Comparison of ENCODE assay signal across 7 mouse cellular contexts in genomic region chr9:41580611-41581041, GRCm38 (mm10).
DNase-seq lines count a peak whose midpoint lies in the region; ATAC-seq lines count a peak whose summit lies in the region.

No protein-coding gene starts in this region.

- no peaks in the 10 kb centered on the region for H3K4me1 ChIP-seq in intestine, embryonic 16.5 days (ENCODE audit: control insufficient read depth, insufficient read depth, low read length)
- H3K4me1 ChIP-seq in limb, embryonic 15.5 days, result peaks cover 11% of the 10 kb centered on the region

- peak overlapping the region; percentile 73 for H3K9ac ChIP-seq in intestine, embryonic 16.5 days (ENCODE audit: low read depth, low read length)
- H3K9ac ChIP-seq in limb, embryonic 15.5 days, result peak overlapping the region; percentile 66

- peak; percentile 63 for ATAC-seq in intestine, embryonic 16.5 days
- peak; percentile 77 for ATAC-seq in limb, embryonic 15.5 days (ENCODE audit: insufficient number of reproducible peaks, low FRiP score, low TSS enrichment, low read depth)

- peak; percentile 73 for DNase-seq in adrenal gland, postnatal 10 days
- peak; percentile 81 for DNase-seq in embryo, embryonic 10.5 days (ENCODE audit: low spot score)
- peak; percentile 60 for DNase-seq in gastrocnemius, postnatal 25 days
- DNase-seq in neural tube, embryonic 10.5 days (ENCODE audit: extremely low spot score, low spot score), result peak; percentile 75
- peak; percentile 53 for DNase-seq in urinary bladder, postnatal 14 days (ENCODE audit: low spot score)

- no peaks in the 10 kb centered on the region for H3K36me3 ChIP-seq in intestine, embryonic 16.5 days (ENCODE audit: control insufficient read depth, insufficient read depth, low read length)
- no peaks in the 10 kb centered on the region for H3K36me3 ChIP-seq in limb, embryonic 15.5 days

- WGBS in intestine, embryonic 16.5 days, result under 1% methylated on average over 13 of the region's 13 CpGs
- whole genome bisulfite sequencing in limb, embryonic 15.5 days, result under 1% methylated on average over 13 of the region's 13 CpGs

- no peaks in the 10 kb centered on the region for H3K9me3 ChIP-seq in intestine, embryonic 16.5 days (ENCODE audit: control insufficient read depth, low read length)
- H3K9me3 ChIP-seq in limb, embryonic 15.5 days, result no peaks in the 10 kb centered on the region

- no peaks in the 10 kb centered on the region for H3K27me3 ChIP-seq in intestine, embryonic 16.5 days (replicated peaks; ENCODE audit: control insufficient read depth, insufficient read depth, low read length)
- no peaks in the 10 kb centered on the region for H3K27me3 ChIP-seq in limb, embryonic 15.5 days

- H3K4me3 ChIP-seq in intestine, embryonic 16.5 days (ENCODE audit: low read length), result peak overlapping the region; percentile 63
- H3K4me3 ChIP-seq in limb, embryonic 15.5 days, result peak overlapping the region; percentile 58

- peak overlapping the region; percentile 58 for H3K4me2 ChIP-seq in intestine, embryonic 16.5 days (ENCODE audit: low read depth, low read length)
- H3K4me2 ChIP-seq in limb, embryonic 15.5 days, result peak overlapping the region; percentile 45

- H3K27ac ChIP-seq in intestine, embryonic 16.5 days (ENCODE audit: low read length), result peak overlapping the region; percentile 95
- H3K27ac ChIP-seq in limb, embryonic 15.5 days, result peak overlapping the region; percentile 97

Comparison
In these comparisons a context has a peak if more than half of its experiments do, and no peak if none do; other contexts are left out.
1. Peak in every context shown above with its lines: DNase-seq, ATAC-seq, H3K4me3 ChIP-seq and H3K27ac ChIP-seq.